Mouse (Mus musculus): Measurements from ENCODE around the gene Vmn1r184. TPM values are rescaled to one million over a fixed set of nuclear protein-coding genes. Genes with fewer than 3 reads are reported as not detected.
"Not testable (repeated sequence)": the region's sequence is repeated elsewhere in the genome, so short reads cannot be mapped to it uniquely, and the experiment has no call there.

Gene Vmn1r184
- not detected in 2 replicates for polyA plus RNA-seq (2016; fragmentation: Nextera tagmentation; extraction: Ambion mirVana)

DNA sequence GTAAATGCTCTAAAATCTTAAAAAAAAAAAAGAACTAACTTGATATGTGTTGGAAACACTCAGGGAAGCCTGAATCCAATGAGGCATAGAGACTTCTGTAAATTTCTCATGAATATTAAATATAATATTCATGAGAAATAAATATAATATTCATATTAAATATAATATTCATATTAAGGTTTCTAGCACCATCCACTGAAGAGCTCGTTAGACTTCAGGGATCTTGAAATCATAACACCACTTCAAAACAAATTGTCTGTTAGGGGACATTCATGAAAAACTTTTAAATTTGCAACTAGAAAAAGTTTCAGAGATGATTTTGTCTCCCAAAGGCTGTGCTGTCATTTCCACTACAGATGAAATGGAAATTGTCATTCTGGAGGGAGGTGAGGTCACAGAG is at the start of gene Vmn1r184:
Gene Vmn1r184, plus strand, starts transcription at position 301 of the 400 bp plus-strand sequence.
- H3K4me1 ChIP-seq (replicated peaks); H3K9ac ChIP-seq; H3K9me3 ChIP-seq (replicated peaks); H3K4me3 ChIP-seq; H3K27me3 ChIP-seq (replicated peaks); H3K36me3 ChIP-seq; H3K27ac ChIP-seq (ENCODE audit: poor library complexity, severe bottlenecking); ATAC-seq (ENCODE audit: insufficient number of reproducible peaks, low FRiP score); H3K4me2 ChIP-seq: not testable (repeated sequence)
- WGBS = 67% methylated on average over 1 of the region's 1 CpGs

GRCm38 (mm10) chr7:26303429-26304166 is 43.5 kb downstream of the Vmn1r184 start:
- not testable (repeated sequence) for H3K4me2 ChIP-seq; H3K27me3 ChIP-seq (replicated peaks); ATAC-seq (ENCODE audit: insufficient number of reproducible peaks, low FRiP score); H3K36me3 ChIP-seq; H3K27ac ChIP-seq (ENCODE audit: poor library complexity, severe bottlenecking); H3K4me3 ChIP-seq; H3K9ac ChIP-seq; H3K4me1 ChIP-seq (replicated peaks)
- peaks cover 12% of the 10 kb centered on the region for H3K9me3 ChIP-seq (replicated peaks)
- 79% methylated on average over 8 of the region's 8 CpGs for WGBS

- WGBS = 48% methylated on average over 2 of the region's 2 CpGs
- H3K9me3 ChIP-seq (replicated peaks) = peaks cover 21% of the 10 kb centered on the region
- ATAC-seq (ENCODE audit: insufficient number of reproducible peaks, low FRiP score); H3K4me3 ChIP-seq; H3K27me3 ChIP-seq (replicated peaks); H3K4me2 ChIP-seq; H3K27ac ChIP-seq (ENCODE audit: poor library complexity, severe bottlenecking); H3K4me1 ChIP-seq (replicated peaks); H3K36me3 ChIP-seq; H3K9ac ChIP-seq: not testable (repeated sequence)
Observed at GRCm38 (mm10) chr7:26306926-26307325, 46.8 kb downstream of the Vmn1r184 start, which contains the start of gene Cyp2a4. Gene Cyp2a4 (plus strand): TSS chr7:26307169.

DNA sequence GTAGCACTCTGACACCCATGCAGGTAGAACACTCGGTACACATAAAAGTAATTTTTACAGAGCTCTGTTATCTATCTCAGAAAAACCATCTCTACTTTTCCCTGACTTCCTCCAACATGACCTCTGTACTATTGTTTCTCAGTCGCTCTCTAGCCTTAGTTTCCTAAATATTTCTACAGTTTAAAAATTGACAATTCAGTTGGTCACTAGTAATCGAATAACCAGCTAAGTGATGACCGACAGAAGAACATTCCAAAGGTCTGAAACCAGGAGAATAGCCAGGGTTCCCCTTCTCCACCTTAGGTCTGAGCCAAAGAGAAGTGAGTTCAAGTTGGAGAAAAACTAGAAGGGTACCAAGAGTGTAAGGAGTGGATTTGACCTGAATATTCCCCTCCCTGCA is 51.7 kb downstream of the Vmn1r184 start:
- 76% methylated on average over 4 of the region's 4 CpGs for WGBS
- ATAC-seq (ENCODE audit: insufficient number of reproducible peaks, low FRiP score); H3K4me1 ChIP-seq (replicated peaks): not testable (repeated sequence)

GRCm38 (mm10) chr7:26315194-26315593 is 55.1 kb downstream of the Vmn1r184 start:
- H3K9ac ChIP-seq; ATAC-seq (ENCODE audit: insufficient number of reproducible peaks, low FRiP score); H3K27me3 ChIP-seq (replicated peaks); H3K4me2 ChIP-seq; H3K27ac ChIP-seq (ENCODE audit: poor library complexity, severe bottlenecking); H3K4me1 ChIP-seq (replicated peaks); H3K36me3 ChIP-seq; H3K4me3 ChIP-seq: not testable (repeated sequence)
- H3K9me3 ChIP-seq (replicated peaks) = peaks cover 20% of the 10 kb centered on the region
- WGBS = 67% methylated on average over 2 of the region's 2 CpGs

More for the DNA sequence above, 51.7 kb downstream of the Vmn1r184 start:
- not testable (repeated sequence) for H3K9ac ChIP-seq; H3K27me3 ChIP-seq (replicated peaks); H3K4me3 ChIP-seq; H3K4me2 ChIP-seq; H3K36me3 ChIP-seq; H3K27ac ChIP-seq (ENCODE audit: poor library complexity, severe bottlenecking)
- H3K9me3 ChIP-seq (replicated peaks) = peaks cover 24% of the 10 kb centered on the region

GRCm38 (mm10) chr7:26315809-26316208 is 55.7 kb downstream of the Vmn1r184 start:
- H3K9ac ChIP-seq; ATAC-seq (ENCODE audit: insufficient number of reproducible peaks, low FRiP score); H3K27me3 ChIP-seq (replicated peaks); H3K4me1 ChIP-seq (replicated peaks); H3K36me3 ChIP-seq; H3K27ac ChIP-seq (ENCODE audit: poor library complexity, severe bottlenecking); H3K4me3 ChIP-seq; H3K4me2 ChIP-seq: not testable (repeated sequence)
- peaks cover 19% of the 10 kb centered on the region for H3K9me3 ChIP-seq (replicated peaks)
- WGBS = 75% methylated on average over 4 of the region's 4 CpGs

Other genes with a start within 250 kb of the Vmn1r184 start
- not detected in 2 replicates for gene Cyp2b13, start 198.8 kb upstream of the Vmn1r184 start, polyA plus RNA-seq (2016; fragmentation: Nextera tagmentation; extraction: Ambion mirVana)
- not detected in 2 replicates for gene Cyp2b9, start 86.9 kb upstream of the Vmn1r184 start, polyA plus RNA-seq (2016; fragmentation: Nextera tagmentation; extraction: Ambion mirVana)
- not detected in 2 replicates for gene Cyp2a4, start 46.8 kb downstream of the Vmn1r184 start, polyA plus RNA-seq (2016; fragmentation: Nextera tagmentation; extraction: Ambion mirVana)
- gene Nlrp9c, start 143.4 kb downstream of the Vmn1r184 start, polyA plus RNA-seq (2016; fragmentation: Nextera tagmentation; extraction: Ambion mirVana) = not detected in 2 replicates
- not detected in 2 replicates for gene Nlrp4a, start 174.8 kb downstream of the Vmn1r184 start, polyA plus RNA-seq (2016; fragmentation: Nextera tagmentation; extraction: Ambion mirVana)